Mouse (Mus musculus): ENCODE results near the gene Setd5. TPM values are rescaled to one million over a fixed set of nuclear protein-coding genes. Genes with fewer than 3 reads are reported as not detected.

The Setd5 gene
- total RNA-seq, 2 experiments from 2014 or later = 116 to 119 TPM

DNA sequence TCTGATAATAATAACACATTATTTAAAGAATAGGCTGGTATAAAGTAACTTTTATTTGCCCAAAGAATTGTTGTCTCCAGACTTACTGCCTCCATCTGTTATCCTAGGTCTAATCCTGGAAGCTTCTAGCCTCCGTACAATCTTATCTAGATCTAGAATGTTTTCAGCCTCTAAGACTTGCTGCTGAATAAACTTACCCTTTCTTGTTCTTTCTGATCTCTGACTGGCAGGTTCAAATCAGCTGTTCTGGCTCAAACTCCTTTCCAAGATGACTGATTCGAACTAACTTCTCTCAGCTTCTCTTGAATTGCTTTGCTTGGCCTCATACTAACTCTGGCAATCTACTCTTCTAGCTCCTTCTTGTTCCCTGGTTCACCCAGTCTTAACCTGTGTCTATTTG, 36.8 kb upstream of the Setd5 start:
- TF ChIP-seq CTCF (IDR thresholded peaks at IDR 0.05) = no peak
- DNase-seq (ENCODE audit: extremely low spot score in 1 of 2, low spot score in 2 of 2) = no peak
- H3K4me3 ChIP-seq = no peak overlapping the region
- intact Hi-C loops (cut with DNase I) = loop anchor here (10.0 kb wide), 1 partner anchor 404 kb away; the partner anchor contains the start of gene Jagn1
- no peak overlapping the region for H3K27ac ChIP-seq

DNA sequence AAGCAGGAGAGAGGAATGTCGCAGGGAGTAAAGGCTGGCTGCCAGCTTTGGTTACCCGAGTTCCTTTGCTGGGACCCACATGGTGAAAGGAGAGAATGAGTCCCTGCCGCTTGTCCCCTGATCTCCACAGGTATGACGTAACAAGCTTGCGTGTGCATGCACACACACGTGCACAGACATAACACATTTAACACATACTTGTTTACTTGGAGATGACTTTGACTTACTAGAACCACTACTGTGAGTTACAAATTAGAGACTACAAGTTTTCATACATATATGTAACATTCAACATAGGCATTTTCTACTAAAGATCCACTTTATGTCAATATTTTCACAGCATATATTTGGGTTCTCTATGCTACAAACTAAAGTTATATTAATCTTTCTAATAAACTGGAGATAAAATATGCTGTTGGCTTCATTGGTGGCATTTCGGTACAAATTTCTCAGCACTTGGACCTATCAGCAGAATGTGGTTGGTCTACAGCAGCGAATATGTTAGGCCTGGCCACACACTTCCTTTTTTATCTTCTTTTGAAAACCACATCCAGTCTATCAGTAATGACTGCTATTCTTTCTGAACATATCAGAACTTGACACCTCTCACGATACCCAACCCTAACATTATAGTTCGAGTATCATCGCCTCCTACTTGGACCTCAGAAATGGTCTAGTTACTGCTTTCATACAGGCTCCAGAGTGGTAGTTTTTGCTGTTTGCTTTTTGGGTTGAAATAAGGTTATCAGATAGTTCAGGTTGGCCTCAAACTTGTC, 35.8 kb upstream of the Setd5 start:
- TF ChIP-seq CTCF (IDR thresholded peaks at IDR 0.05) = no peak
- intact Hi-C loops (cut with DNase I) = loop anchor here (10.0 kb wide), 1 partner anchor 403 kb away; the partner anchor contains the start of gene Jagn1
- no peak for DNase-seq (ENCODE audit: extremely low spot score in 1 of 2, low spot score in 2 of 2)
- H3K4me3 ChIP-seq = no peak overlapping the region
- H3K27ac ChIP-seq = no peak overlapping the region

DNA sequence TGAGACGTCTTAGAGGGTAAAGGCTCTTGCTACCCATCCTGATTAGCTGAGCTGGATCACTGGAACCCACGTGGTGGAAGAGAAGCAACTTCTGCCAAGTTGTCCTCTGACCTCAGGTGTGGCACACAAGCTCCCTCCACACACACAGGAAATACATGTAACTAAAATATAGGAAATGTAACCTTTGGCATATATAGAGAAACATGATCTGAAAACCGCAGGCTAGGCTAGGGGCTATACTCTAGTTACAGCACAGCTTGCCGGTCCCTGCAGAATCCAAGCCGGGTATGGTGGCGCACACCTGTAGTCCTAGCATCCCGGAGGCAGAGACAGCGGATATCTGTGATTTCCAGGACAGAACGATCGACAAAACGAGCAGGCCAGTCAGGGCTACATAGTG, 31.6 kb upstream of the Setd5 start:
- peak overlapping the region; percentile 83 for H3K27ac ChIP-seq
- TF ChIP-seq CTCF (IDR thresholded peaks at IDR 0.05) = no peak
- intact Hi-C loops (cut with DNase I) = loop anchor here (5.0 to 10.0 kb wide), 4 partner anchors 192 to 399 kb away; partner anchors contain the start of genes Arpc4, Brpf1, Jagn1 and Mtmr14

DNA sequence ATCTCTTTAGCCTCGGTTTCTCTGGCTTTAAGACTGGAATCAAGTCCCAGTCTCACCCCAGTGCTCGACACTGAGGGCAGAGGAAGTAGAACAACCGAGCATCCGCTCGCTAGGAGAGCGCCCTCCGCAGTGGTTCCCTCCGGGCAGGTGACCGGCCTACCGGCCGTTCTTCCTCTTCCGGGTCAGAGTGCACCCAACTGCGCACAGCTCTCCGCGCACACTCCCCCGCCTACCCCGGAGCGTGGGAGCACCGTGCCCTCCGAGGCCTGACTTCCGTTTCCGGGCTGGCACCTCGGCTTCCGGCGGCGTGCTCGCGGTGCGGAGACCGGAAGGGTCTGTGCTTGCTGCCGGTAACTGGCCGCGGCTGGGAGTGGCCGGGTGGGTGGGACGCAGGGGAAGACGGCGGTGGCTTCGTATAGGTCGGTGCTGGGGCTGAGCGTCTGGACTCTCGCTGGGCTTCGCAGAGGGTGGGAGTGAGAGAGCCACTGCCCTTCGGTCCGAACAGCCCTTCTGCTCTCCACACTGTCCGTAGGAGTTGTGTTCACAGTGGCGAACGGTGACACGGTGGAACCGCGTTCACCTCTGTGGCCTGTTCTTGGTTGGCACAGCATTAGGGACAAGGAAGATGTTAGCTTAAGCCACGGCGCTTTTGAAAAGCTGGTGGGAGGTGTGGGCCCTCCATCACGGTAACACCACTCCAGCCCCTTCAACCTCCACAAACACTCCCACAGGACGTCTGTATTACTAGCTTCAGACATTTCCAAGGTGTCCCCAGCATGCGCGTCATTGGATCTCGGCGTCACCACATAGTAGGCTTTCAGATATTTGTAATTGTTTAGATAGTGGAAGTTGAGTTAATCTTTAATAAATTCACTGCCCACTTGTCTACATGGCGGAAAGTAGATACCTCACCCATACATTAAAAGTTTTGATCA, 30.9 kb upstream of the Setd5 start, which contains the start of gene Thumpd3:
Gene Thumpd3, plus strand, starts transcription at position 185 of the 935 bp plus-strand sequence.
- DNase-seq (ENCODE audit: extremely low spot score in 1 of 2, low spot score in 2 of 2) = peak; percentile 96 to 97
- Histone ChIP-seq H3K4me3 (peak within 1 kb of the TSS; percentile 76), H3K27ac (peak within 1 kb of the TSS; percentile 83)
- TF ChIP-seq CTCF (IDR thresholded peaks at IDR 0.05) = no peak
- intact Hi-C loops (cut with DNase I) = loop anchor here (1.0 to 10.0 kb wide), 5 partner anchors 30 to 398 kb away; partner anchors contain the start of genes Arpc4, Brpf1, Jagn1 and Mtmr14

More for the DNA sequence above, 31.6 kb upstream of the Setd5 start:
- DNase-seq (ENCODE audit: extremely low spot score in 1 of 2, low spot score in 2 of 2) = no peak
- H3K4me3 ChIP-seq = peak overlapping the region; percentile 76

DNA sequence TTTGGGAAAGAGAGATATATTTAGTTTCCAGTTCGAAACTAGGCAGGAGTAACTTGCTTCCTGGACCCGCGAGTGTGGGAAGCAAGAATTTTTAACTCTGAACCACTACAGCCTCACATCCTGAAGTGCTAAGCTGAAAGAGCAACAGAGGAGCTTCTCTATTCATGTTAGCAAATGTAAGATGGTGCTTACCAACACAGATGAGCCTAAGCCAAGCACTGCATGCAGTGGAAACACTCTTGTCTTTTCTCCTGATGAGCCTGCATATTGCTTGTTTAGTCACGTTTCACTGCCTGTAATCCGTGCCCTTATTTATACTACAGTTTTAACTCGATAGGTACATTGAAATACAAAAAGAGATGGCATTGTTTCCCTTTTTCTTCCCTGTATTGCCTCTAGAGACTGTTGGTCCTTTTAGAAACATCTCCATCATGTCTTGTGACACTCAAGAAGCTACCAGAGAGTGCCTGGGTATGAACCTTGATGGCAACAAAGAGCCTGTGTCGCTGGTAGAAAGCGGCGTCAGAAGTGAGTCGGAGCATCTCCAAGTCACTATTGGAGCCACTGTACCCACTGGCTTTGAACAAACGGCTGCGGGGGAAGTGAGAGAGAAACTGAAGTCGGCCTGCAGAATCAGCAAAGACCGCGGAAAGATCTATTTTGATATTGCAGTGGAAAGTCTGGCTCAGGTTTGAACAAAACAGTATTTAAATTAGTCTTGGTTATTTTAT, 30.0 kb upstream of the Setd5 start:
- DNase-seq (ENCODE audit: extremely low spot score in 1 of 2, low spot score in 2 of 2) = no peak
- Histone ChIP-seq H3K27ac (no peak overlapping the region; the same call in 1 of the 2 replicates), H3K4me3 (peak overlapping the region; percentile 76)
- TF ChIP-seq CTCF (IDR thresholded peaks at IDR 0.05) = no peak
- intact Hi-C loops (cut with DNase I) = loop anchor here (5.0 to 10.0 kb wide), 4 partner anchors 190 to 398 kb away; partner anchors contain the start of genes Arpc4, Brpf1, Jagn1 and Mtmr14

DNA sequence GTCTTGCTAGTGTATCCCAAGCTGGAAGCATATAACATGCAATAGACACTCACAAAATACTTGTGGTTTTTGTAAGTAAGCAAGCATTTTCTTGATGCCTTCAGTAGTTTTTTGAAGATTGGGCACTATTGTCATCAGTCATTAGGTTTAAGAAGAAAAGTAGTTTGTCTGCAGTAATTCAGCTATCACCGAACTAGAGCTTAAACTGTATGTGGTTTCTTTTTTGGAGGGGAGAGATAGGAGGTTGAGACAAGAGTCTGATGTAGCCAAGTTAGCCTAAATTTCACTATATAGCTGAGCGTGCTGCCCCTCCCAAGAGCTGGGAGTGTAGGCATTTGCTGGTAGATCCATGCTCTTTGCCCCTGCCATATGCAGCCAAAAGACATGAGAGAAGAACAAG, 28.8 kb upstream of the Setd5 start:
- no peak overlapping the region for H3K4me3 ChIP-seq
- intact Hi-C loops (cut with DNase I) = loop anchor here (5.0 to 10.0 kb wide), 4 partner anchors 189 to 396 kb away; partner anchors contain the start of genes Arpc4, Brpf1, Jagn1 and Mtmr14

DNA sequence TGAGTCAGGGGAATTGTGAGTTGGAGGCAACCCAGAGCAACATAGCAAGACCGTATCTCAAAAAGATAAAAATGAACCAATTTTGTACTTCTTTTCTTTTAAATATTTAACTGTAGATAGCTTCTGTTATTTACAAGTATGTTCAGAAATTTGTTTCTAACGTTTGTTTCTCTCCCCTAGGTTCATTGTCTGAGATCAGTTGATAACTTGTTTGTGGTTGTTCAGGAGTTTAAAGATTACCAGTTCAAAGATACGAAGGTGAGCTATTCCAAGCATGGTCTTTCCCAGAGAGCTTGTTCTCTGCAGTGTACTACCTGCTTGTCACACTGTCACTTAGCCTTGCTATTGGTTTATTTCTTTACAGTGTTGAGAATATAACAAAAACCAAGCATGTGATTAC, 28.0 kb upstream of the Setd5 start:
- Histone ChIP-seq H3K27ac (no peak overlapping the region), H3K4me3 (no peak overlapping the region)
- no peak for TF ChIP-seq CTCF (IDR thresholded peaks at IDR 0.05)
- no peak for DNase-seq (ENCODE audit: extremely low spot score in 1 of 2, low spot score in 2 of 2)
- intact Hi-C loops (cut with DNase I) = loop anchor here (5.0 to 10.0 kb wide), 4 partner anchors 188 to 396 kb away; partner anchors contain the start of genes Arpc4, Brpf1, Jagn1 and Mtmr14

More for the DNA sequence above, 28.8 kb upstream of the Setd5 start:
- H3K27ac ChIP-seq = no peak overlapping the region
- DNase-seq (ENCODE audit: extremely low spot score in 1 of 2, low spot score in 2 of 2) = no peak
- TF ChIP-seq CTCF (IDR thresholded peaks at IDR 0.05) = no peak

DNA sequence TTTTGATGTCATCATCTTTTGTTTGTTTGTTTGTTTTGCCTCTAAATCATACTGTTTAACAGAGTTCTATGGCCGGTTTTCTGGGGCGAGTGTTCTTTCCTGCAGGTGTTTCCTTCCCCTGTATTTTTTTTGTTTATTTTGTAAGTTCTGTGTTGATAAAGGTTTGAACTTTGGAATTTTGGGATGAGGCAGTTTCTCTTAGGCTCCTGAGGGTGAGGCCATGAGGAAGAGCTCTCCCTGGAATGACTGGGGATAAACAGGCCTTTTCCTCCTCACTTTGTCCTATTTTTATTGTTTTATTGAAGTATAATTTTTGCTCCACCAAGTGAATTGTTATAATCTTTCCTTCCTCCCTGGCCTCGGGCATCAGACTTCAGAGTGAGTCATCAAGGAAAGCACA, 24.2 kb upstream of the Setd5 start:
- no peak for DNase-seq (ENCODE audit: extremely low spot score in 1 of 2, low spot score in 2 of 2)
- TF ChIP-seq CTCF (IDR thresholded peaks at IDR 0.05) = no peak
- intact Hi-C loops (cut with DNase I) = loop anchor here (5.0 kb wide), 1 partner anchor 54 kb away; no protein-coding TSS in a partner anchor
- Histone ChIP-seq H3K4me3 (no peak overlapping the region), H3K27ac (no peak overlapping the region)

DNA sequence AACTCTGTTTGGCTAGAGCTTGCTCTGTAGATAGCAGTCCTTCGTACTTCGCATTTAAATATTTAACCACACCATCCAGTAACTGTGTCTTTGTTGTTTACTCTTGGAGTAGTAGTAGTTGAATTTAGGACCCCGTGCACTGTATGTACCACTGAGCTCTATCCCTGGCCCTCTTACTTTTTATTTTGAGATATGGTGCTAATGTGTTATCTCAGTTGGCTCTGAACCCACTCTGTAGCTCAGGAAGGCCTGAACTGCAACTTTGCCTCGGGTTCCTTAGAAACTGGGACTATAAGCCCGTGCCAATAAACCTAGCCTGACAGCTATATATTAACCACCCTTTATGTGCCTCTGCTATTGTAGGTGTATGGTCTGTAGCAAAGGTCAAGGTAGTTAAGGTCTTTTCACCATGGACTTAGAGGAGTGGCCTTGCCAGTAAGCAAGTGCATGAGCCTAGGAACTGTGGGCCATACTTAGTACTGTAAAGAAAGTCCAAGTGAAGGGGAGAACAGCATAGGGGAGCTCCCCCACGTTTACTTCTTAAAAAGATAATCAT, 22.5 kb upstream of the Setd5 start:
- no peak for TF ChIP-seq CTCF (IDR thresholded peaks at IDR 0.05)
- Histone ChIP-seq H3K4me3 (no peak overlapping the region), H3K27ac (no peak overlapping the region)
- intact Hi-C loops (cut with DNase I) = loop anchor here (5.0 kb wide), 1 partner anchor 53 kb away; no protein-coding TSS in a partner anchor
- no peak for DNase-seq (ENCODE audit: extremely low spot score in 1 of 2, low spot score in 2 of 2)

DNA sequence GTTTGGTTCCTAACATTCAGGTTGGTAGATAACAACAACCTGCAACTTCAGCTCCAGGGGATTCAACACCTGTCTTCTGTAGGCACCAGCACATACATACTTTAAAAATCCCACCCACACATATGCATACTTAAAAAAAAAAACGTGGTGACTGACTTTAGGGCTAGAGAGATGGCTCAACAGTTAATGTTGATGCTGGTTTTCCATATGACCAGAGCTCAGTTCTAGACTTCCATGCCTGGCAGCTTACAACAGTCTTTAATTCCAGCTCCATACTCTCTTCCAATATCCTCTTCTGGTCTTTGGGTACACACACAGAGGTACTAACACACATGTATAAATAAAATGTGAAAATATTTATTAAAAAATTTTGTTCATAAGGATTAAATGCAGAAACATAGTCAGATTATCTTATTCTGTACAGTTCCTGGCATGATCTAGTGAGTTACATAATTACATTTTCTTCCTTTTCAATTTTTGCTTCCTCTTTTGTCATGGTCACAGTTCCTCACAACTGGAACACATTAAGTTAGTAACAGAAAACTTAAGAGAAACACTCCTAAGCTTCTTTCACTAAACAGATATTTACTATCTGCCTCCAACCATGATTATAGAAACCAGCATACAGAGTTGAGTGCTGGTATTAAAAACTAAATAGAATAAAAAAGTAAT, 16.1 kb upstream of the Setd5 start:
- no peak for DNase-seq (ENCODE audit: extremely low spot score in 1 of 2, low spot score in 2 of 2)
- no peak overlapping the region for H3K27ac ChIP-seq
- no peak overlapping the region for H3K4me3 ChIP-seq
- intact Hi-C loops (cut with DNase I) = no loop called here
- TF ChIP-seq CTCF (IDR thresholded peaks at IDR 0.05) = no peak
